Mouse (Mus musculus) activated CD4-positive, CD25-positive, alpha-beta regulatory T cell, adult 9 weeks (primary cell): ENCODE data around the gene Pcare. TPM values are rescaled to one million over a fixed set of nuclear protein-coding genes. Genes with fewer than 3 reads are reported as not detected.

Experiments
- polyA plus RNA-seq: library from polyadenylated mRNA; unstranded; fragments of 100-300 nt; shearing (Covaris generic); gene quantifications from one replicate; pipeline ENCODE4 v1.2.1, GENCODE M21; 2017

The Pcare gene
- polyA plus RNA-seq: not detected

GRCm38 (mm10) chr17:71752831-71753230, at the start of gene Pcare:
Gene Pcare, minus strand, starts transcription at chr17:71752894.

GRCm38 (mm10) chr17:71768173-71768572, 15.5 kb upstream of the Pcare start, which contains the start of gene Clip4:
Gene Clip4, plus strand, starts transcription at chr17:71768473.

Other genes with a start within 250 kb of the Pcare start
- 14.7 TPM for gene Ndc80, start 226.0 kb downstream of the Pcare start, polyA plus RNA-seq
- gene Spdya, start 200.8 kb downstream of the Pcare start, polyA plus RNA-seq: 0.32 TPM
- gene Wdr43, start 137.0 kb downstream of the Pcare start, polyA plus RNA-seq: 134 TPM
- gene Togaram2, start 79.6 kb downstream of the Pcare start, polyA plus RNA-seq: not detected
- gene Clip4, start 15.6 kb upstream of the Pcare start, polyA plus RNA-seq: not detected